Mouse (Mus musculus) CH12.LX (cell line): ENCODE data around the gene Fam207a. TPM values are rescaled to one million over a fixed set of nuclear protein-coding genes. Genes with fewer than 3 reads are reported as not detected.

Source experiments
- DNase-seq: peaks from one replicate; pipeline ENCODE4 v3.0.0-alpha.2; 2013; ENCODE audit errors: extremely low read depth
- H3K27ac ChIP-seq: 2 replicates; pipeline ENCODE4 v1.5.1; 2012; ENCODE audit warnings: low read depth, mild to moderate bottlenecking, control low read depth, moderate library complexity; ENCODE audit not compliant: insufficient read depth
- H3K27me3 ChIP-seq: replicated peaks from 2 replicates; pipeline ENCODE3; 2012; ENCODE audit warnings: inconsistent platforms
- H3K36me3 ChIP-seq, 2 experiments: replicated peaks in 1 of 2; 2 replicates each; pipeline versions ENCODE3 to v1.6.1; 2012; ENCODE audit warnings: inconsistent platforms in 1 of 2, low read length in 1 of 2, mild to moderate bottlenecking in 1 of 2, mixed read lengths in 1 of 2, moderate library complexity in 1 of 2; ENCODE audit not compliant: control insufficient read depth in 1 of 2, insufficient read depth in 1 of 2
- H3K4me1 ChIP-seq, 2 experiments: 2 replicates each; pipeline ENCODE4 v1.6.1; 2012; ENCODE audit warnings: inconsistent platforms in 1 of 2, moderate library complexity in 1 of 2; ENCODE audit not compliant: insufficient read depth in 2 of 2, control insufficient read depth in 1 of 2
- H3K4me2 ChIP-seq: 2 replicates; pipeline ENCODE4 v1.6.1; 2012; ENCODE audit warnings: low read depth, mild to moderate bottlenecking, control low read depth; ENCODE audit not compliant: poor library complexity, insufficient read depth, severe bottlenecking
- H3K4me3 ChIP-seq, 3 experiments: fragments of 150-350 bp in 1 of 3; sonication (generic) in 1 of 3; replicated peaks in 1 of 3; 2 replicates each; pipeline versions ENCODE3 to v1.5.1; 2011 to 2012; ENCODE audit warnings: low read depth in 2 of 3, low read length in 2 of 3, mild to moderate bottlenecking in 2 of 3, moderate library complexity in 2 of 3, control low read depth in 1 of 3, improper control_type of control experiment in 1 of 3, inconsistent platforms in 1 of 3, mixed read lengths in 1 of 3; ENCODE audit not compliant: poor library complexity in 1 of 3
- H3K79me2 ChIP-seq: replicated peaks from 2 replicates; pipeline ENCODE4 v1.6.1; 2012; ENCODE audit warnings: mild to moderate bottlenecking, moderate library complexity; ENCODE audit not compliant: control insufficient read depth, poor library complexity, insufficient read depth, severe bottlenecking; ENCODE audit errors: extremely low read depth
- H3K9ac ChIP-seq: 2 replicates; pipeline ENCODE4 v1.6.1; 2012; ENCODE audit warnings: low read depth, mild to moderate bottlenecking, control low read depth, moderate library complexity; ENCODE audit not compliant: insufficient read depth
- H3K9me3 ChIP-seq: replicated peaks from 2 replicates; pipeline ENCODE3; 2012; ENCODE audit warnings: low read length, inconsistent platforms, mixed read lengths
- CHD1 ChIP-seq: IDR thresholded peaks from 2 replicates; pipeline ENCODE4 v1.6.1; 2012; ENCODE audit warnings: low read depth, low read length, improper control_type of control experiment, inconsistent platforms
- CHD2 ChIP-seq: IDR thresholded peaks from 2 replicates; pipeline ENCODE4 v1.6.1; 2011; ENCODE audit warnings: low read length, improper control_type of control experiment
- CTCF ChIP-seq, 2 experiments: IDR thresholded peaks in 1 of 2; conservative IDR thresholded peaks in 1 of 2; 2 replicates each; pipeline ENCODE4 v1.5.1; 2011 to 2012; ENCODE audit warnings: low read depth in 2 of 2, low read length in 2 of 2, improper control_type of control experiment in 1 of 2, inconsistent platforms in 1 of 2, mild to moderate bottlenecking in 1 of 2, moderate library complexity in 1 of 2
- E2F4 ChIP-seq: IDR thresholded peaks from 2 replicates; pipeline ENCODE4 v1.6.1; 2011; ENCODE audit warnings: low read depth, low read length, improper control_type of control experiment; ENCODE audit not compliant: insufficient replicate concordance
- ELF1 ChIP-seq: IDR thresholded peaks from 2 replicates; pipeline ENCODE4 v1.6.1; 2014; ENCODE audit warnings: low read depth, mild to moderate bottlenecking, inconsistent platforms, low read length, improper control_type of control experiment
- EP300 ChIP-seq: IDR thresholded peaks from 2 replicates; pipeline ENCODE4 v1.6.1; 2011; ENCODE audit warnings: low read length, improper control_type of control experiment
- ETS1 ChIP-seq: conservative IDR thresholded peaks from 2 replicates; pipeline ENCODE4 v1.6.1; 2012; ENCODE audit warnings: low read depth, mild to moderate bottlenecking, inconsistent platforms, low read length, improper control_type of control experiment, moderate library complexity
- GABPA ChIP-seq: IDR thresholded peaks from 2 replicates; pipeline ENCODE4 v1.6.1; 2012; ENCODE audit warnings: low read depth, low read length, improper control_type of control experiment, inconsistent platforms; ENCODE audit not compliant: insufficient replicate concordance
- JUN ChIP-seq: IDR thresholded peaks from 2 replicates; pipeline ENCODE4 v1.6.1; 2011; ENCODE audit warnings: low read depth, mild to moderate bottlenecking, low read length, improper control_type of control experiment, moderate library complexity; ENCODE audit not compliant: insufficient read depth
- JUND ChIP-seq: conservative IDR thresholded peaks from 2 replicates; pipeline ENCODE4 v1.6.1; 2011; ENCODE audit warnings: low read depth, low read length, improper control_type of control experiment
- KAT2A ChIP-seq: IDR thresholded peaks from 2 replicates; pipeline ENCODE4 v1.6.1; 2012; ENCODE audit warnings: low read length, improper control_type of control experiment, inconsistent platforms; ENCODE audit not compliant: insufficient replicate concordance
- MAFK ChIP-seq: IDR thresholded peaks from 2 replicates; pipeline ENCODE4 v1.6.1; 2011; ENCODE audit warnings: low read length, improper control_type of control experiment; ENCODE audit not compliant: insufficient replicate concordance
- MAX ChIP-seq: IDR thresholded peaks from 2 replicates; pipeline ENCODE4 v1.6.1; 2011; ENCODE audit warnings: low read length, improper control_type of control experiment
- MAZ ChIP-seq: IDR thresholded peaks from 2 replicates; pipeline ENCODE4 v1.6.1; 2012; ENCODE audit warnings: low read depth, mild to moderate bottlenecking, inconsistent platforms, low read length, improper control_type of control experiment, moderate library complexity
- MEF2A ChIP-seq: IDR thresholded peaks from 2 replicates; pipeline ENCODE4 v1.6.1; 2014; ENCODE audit warnings: low read depth, mild to moderate bottlenecking, inconsistent platforms, low read length, improper control_type of control experiment, borderline replicate concordance
- MYC ChIP-seq: IDR thresholded peaks from 2 replicates; pipeline ENCODE4 v1.6.1; 2011; ENCODE audit warnings: low read depth, mild to moderate bottlenecking, improper control_type of control experiment, low read length
- NRF1 ChIP-seq: IDR thresholded peaks from 2 replicates; pipeline ENCODE4 v1.6.1; 2014; ENCODE audit warnings: low read depth, mild to moderate bottlenecking, inconsistent platforms, low read length, improper control_type of control experiment, moderate library complexity
- PAX5 ChIP-seq: IDR thresholded peaks from 2 replicates; pipeline ENCODE4 v1.6.1; 2012; ENCODE audit warnings: low read length, inconsistent platforms, mixed read lengths
- POLR2A ChIP-seq: IDR thresholded peaks from 2 replicates; pipeline ENCODE4 v1.6.1; 2011; ENCODE audit warnings: low read depth, mild to moderate bottlenecking, improper control_type of control experiment, low read length
- RAD21 ChIP-seq: IDR thresholded peaks from 2 replicates; pipeline ENCODE4 v1.6.1; 2011; ENCODE audit warnings: low read depth, mild to moderate bottlenecking, low read length, improper control_type of control experiment, moderate library complexity
- RCOR1 ChIP-seq: conservative IDR thresholded peaks from 2 replicates; pipeline ENCODE4 v1.6.1; 2012; ENCODE audit warnings: low read depth, mild to moderate bottlenecking, inconsistent platforms, low read length, improper control_type of control experiment
- SIN3A ChIP-seq: IDR thresholded peaks from 2 replicates; pipeline ENCODE4 v1.6.1; 2012; ENCODE audit warnings: low read length, improper control_type of control experiment, inconsistent platforms
- SMC3 ChIP-seq: IDR thresholded peaks from 2 replicates; pipeline ENCODE4 v1.6.1; 2011; ENCODE audit warnings: low read depth, low read length, improper control_type of control experiment
- TCF12 ChIP-seq: IDR thresholded peaks from 2 replicates; pipeline ENCODE4 v1.6.1; 2014; ENCODE audit warnings: low read depth, mild to moderate bottlenecking, inconsistent platforms, low read length, improper control_type of control experiment
- UBTF ChIP-seq: IDR thresholded peaks from 2 replicates; pipeline ENCODE4 v1.6.1; 2012; ENCODE audit warnings: low read depth, mild to moderate bottlenecking, inconsistent platforms, low read length, improper control_type of control experiment, moderate library complexity
- USF1 ChIP-seq: IDR thresholded peaks from 2 replicates; pipeline ENCODE4 v1.6.1; 2014; ENCODE audit warnings: low read depth, mild to moderate bottlenecking, inconsistent platforms, low read length, improper control_type of control experiment
- ZC3H11A ChIP-seq: IDR thresholded peaks from 2 replicates; pipeline ENCODE4 v1.6.1; 2012; ENCODE audit warnings: low read depth, mild to moderate bottlenecking, inconsistent platforms, low read length, improper control_type of control experiment
- ZKSCAN1 ChIP-seq: IDR thresholded peaks from 2 replicates; pipeline ENCODE4 v1.6.1; 2012; ENCODE audit warnings: low read depth, inconsistent platforms, low read length, improper control_type of control experiment, borderline replicate concordance
- ZMIZ1 ChIP-seq: IDR thresholded peaks from 2 replicates; pipeline ENCODE4 v1.6.1; 2012; ENCODE audit warnings: low read depth, mild to moderate bottlenecking, inconsistent platforms, low read length, improper control_type of control experiment
- ZNF384 ChIP-seq: IDR thresholded peaks from 2 replicates; pipeline ENCODE4 v1.6.1; 2012; ENCODE audit warnings: low read depth, low read length, improper control_type of control experiment, inconsistent platforms
- dilution Hi-C: fragments of 300-500 bp; cut with MboI; formaldehyde crosslinking; loops from 2 replicates; pipeline ENCODE4 v1.14.3; 2020; ENCODE audit warnings: low sequenced_read_pairs; ENCODE audit not compliant: extremely low pct_unique_long_range_greater_than_20kb, extremely low pct_ligation_motif_present
- in situ Hi-C: fragments of 300-500 bp; cut with MboI; formaldehyde crosslinking; loops from 3 replicates; pipeline ENCODE4 v1.14.3; 2019; ENCODE audit warnings: low sequenced_read_pairs, low pct_ligation_motif_present, low pct_unique_long_range_greater_than_20kb, mixed read lengths
- polyA plus RNA-seq: library from polyadenylated mRNA; unstranded; fragments of >175 nt; gene quantifications from 2 replicates; pipeline ENCODE4 v1.2.1, GENCODE M21; 2012; ENCODE audit warnings: low read depth; ENCODE audit not compliant: insufficient read length
- total RNA-seq, 2 experiments: library from RNA; depleted of rRNA; stranded (reverse); fragments of 300-350 nt in 1 of 2; fragments of >200 nt in 1 of 2; gene quantifications; 2 replicates each; pipeline ENCODE4 v1.2.3; 2012 to 2014

The Fam207a gene
- total and polyA plus RNA-seq, 3 experiments, result 43.1 to 65.4 (median 46.1) TPM

DNA sequence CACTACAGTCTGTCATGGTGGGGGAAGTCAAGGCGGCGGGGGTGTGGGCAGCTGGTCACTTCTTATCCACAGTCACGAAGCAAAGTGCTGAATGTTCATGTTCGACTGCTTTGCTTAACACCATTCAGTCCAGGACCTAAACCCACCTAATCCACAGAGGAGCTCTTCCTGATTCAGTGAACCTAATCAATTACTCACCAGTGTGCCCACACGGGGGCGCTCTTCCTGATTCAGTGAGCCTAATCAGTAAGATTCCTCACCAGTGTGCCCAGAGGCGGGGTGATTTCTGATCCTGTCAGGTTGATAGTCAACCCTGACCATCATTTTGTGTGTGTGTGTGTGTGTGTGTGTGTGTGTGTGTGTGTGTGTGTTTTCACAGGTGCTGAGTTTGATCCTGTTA lies 27.6 kb upstream of the Fam207a start:
- peaks cover 0 to 20% of the 10 kb centered on the region in 2 experiments; a peak in 2 of 4 replicates for H3K4me1 ChIP-seq

DNA sequence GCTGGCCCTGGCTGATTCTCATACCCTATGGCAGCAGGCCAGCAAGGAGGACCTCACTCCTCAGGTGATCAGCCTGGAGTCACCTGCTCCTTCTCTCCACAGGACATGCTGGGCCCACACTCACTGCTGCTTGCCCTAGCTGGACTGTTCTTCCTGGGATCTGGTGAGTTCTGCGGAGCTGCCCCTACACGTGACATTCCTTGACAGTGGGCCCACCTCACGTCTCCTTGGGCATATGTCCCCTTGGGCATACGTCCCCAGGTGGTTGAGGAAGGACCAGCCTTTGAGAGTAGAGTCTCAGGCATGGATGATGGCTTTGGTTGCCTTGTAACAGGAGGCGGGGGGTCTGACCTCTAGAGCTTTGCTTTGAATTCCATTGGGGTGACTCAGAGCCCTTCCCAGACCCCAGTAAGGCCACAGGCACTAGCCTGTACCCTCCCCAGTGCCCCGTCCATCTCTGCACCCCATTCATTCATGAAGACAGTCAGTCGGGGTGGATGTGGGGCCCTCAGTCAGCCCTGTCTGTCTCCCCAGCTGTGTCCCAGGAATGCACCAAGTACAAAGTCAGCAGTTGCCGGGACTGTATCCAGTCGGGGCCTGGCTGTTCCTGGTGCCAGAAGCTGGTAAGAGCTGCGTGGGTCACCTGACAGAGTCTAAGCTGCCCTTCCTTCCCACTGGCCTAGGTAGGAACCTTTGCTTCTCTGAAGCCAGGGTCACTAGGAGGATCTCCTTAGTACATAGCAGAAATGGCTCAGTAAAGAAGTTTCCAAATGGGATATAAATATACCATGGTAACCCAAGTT lies 26.5 kb upstream of the Fam207a start:
- no peaks in the 10 kb centered on the region for H3K9me3 ChIP-seq
- dilution Hi-C loops, result no loop called here
- DNase-seq, result no peak
- no peak overlapping the region for H3K4me3 ChIP-seq
- no peak overlapping the region for H3K9ac ChIP-seq
- no peaks in the 10 kb centered on the region for H3K27me3 ChIP-seq
- TF ChIP-seq CTCF (conservative IDR thresholded peaks at IDR 0.05 in 1 of 2, IDR thresholded peaks at IDR 0.05 in 1 of 2; ENCODE audit: low read depth in 2 of 2, low read length in 2 of 2) (no peak), MAX (no peak), MYC (no peak), UBTF (no peak), CHD2 (no peak), MAZ (no peak), CHD1 (no peak), JUND (no peak), MAFK (no peak), POLR2A (no peak), E2F4 (no peak), JUN (no peak), NRF1 (no peak), ZMIZ1 (no peak), PAX5 (no peak), TCF12 (no peak), MEF2A (no peak), ZNF384 (no peak)
- TF ChIP-seq, all 38 proteins: peak for 0
- Histone ChIP-seq H3K36me3 (peaks cover 21 to 76% of the 10 kb centered on the region in 2 experiments), H3K4me2 (no peak overlapping the region), H3K79me2 (peaks cover 3% of the 10 kb centered on the region; the same call in 1 of the 2 replicates), H3K4me1 (peaks cover 0 to 32% of the 10 kb centered on the region in 2 experiments; a peak in 2 of 4 replicates), H3K27ac (no peak overlapping the region)
- in situ Hi-C loops, result no loop called here

More for the DNA sequence above, 27.6 kb upstream of the Fam207a start:
- H3K27ac ChIP-seq, result no peak overlapping the region
- H3K9ac ChIP-seq, result no peak overlapping the region
- H3K4me2 ChIP-seq, result no peak overlapping the region
- no peaks in the 10 kb centered on the region for H3K79me2 ChIP-seq
- TF ChIP-seq E2F4 (no peak), GABPA (no peak), SIN3A (no peak), RCOR1 (no peak), ZMIZ1 (no peak), MAZ (no peak), JUND (no peak), CTCF (conservative IDR thresholded peaks at IDR 0.05 in 1 of 2, IDR thresholded peaks at IDR 0.05 in 1 of 2; ENCODE audit: low read depth in 2 of 2, low read length in 2 of 2) (peak; percentile 68 to 74), ETS1 (no peak), ELF1 (0 out of 2 replicates have a peak, but pooled peaks have one; percentile 20), RAD21 (no peak; the same call in 1 of the 2 replicates), CHD1 (no peak), ZC3H11A (no peak), SMC3 (peak; percentile 49; the same call in 1 of the 2 replicates), USF1 (no peak), EP300 (no peak), KAT2A (no peak), ZKSCAN1 (no peak), ZNF384 (no peak)
- H3K4me3 ChIP-seq, result no peak overlapping the region
- in situ Hi-C loops, result no loop called here
- H3K27me3 ChIP-seq, result no peaks in the 10 kb centered on the region
- no peaks in the 10 kb centered on the region for H3K9me3 ChIP-seq
- dilution Hi-C loops, result no loop called here
- H3K36me3 ChIP-seq, result peaks cover 30 to 78% of the 10 kb centered on the region in 2 experiments
- peak; percentile 73 for DNase-seq
